Mouse (Mus musculus) kidney, adult 9 months (tissue): ENCODE data around the gene Serpini1.

Experiments used
- DNase-seq: peaks from one replicate; pipeline ENCODE4 v3.0.0; 2022

Gene Serpini1

DNA sequence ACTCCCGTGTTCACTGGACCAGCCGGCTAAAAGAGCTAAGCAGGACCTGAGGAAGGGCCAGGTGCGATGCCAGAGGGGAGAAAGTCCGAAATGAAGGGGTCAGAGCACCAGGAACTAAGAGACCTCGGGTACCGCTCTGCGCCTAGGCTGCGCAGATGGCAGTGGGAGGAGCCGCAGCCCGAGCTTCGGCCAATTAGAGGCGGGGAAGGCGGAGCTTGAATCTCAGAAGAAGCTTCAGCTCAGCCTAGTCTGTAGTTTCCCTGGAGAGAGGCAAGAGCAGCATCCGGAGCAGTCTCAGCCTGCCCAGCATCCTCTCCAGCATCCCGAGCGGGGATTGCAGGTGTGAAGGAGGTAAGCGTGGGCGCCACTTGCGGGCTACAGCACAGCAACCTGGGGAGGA lies at the start of gene Serpini1:
TSS of gene Serpini1 (plus strand) at position 256 of the 400 bp plus-strand sequence.
- DNase-seq = peak; percentile 94

GRCm38 (mm10) chr3:75517631-75518250 lies 39.6 kb upstream of the Serpini1 start:
- peak; percentile 58 for DNase-seq

- no peak for DNase-seq
These were observed 36.0 kb upstream of the Serpini1 start for GRCm38 (mm10) chr3:75521314-75521713.

GRCm38 (mm10) chr3:75522527-75522926 lies 34.8 kb upstream of the Serpini1 start:
- DNase-seq = no peak

DNA sequence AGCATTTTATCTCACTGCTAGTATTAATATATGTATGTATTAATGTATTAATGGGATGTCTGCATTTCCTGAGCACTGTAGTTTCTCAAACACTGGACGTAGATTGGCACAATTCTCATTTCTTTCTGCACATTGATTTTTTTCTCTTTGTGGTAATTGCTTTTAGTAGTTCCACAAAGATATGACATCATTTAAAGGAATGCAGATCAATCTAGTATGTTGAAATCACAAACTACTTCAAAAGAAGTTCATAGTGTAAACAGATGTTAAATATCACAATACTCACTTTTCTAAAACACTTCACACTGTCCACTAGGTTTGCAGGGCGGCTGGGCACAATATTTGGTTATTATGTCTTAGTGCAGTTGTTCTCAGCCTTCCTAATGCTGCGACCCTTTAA lies 26.3 kb upstream of the Serpini1 start:
- no peak for DNase-seq

DNA sequence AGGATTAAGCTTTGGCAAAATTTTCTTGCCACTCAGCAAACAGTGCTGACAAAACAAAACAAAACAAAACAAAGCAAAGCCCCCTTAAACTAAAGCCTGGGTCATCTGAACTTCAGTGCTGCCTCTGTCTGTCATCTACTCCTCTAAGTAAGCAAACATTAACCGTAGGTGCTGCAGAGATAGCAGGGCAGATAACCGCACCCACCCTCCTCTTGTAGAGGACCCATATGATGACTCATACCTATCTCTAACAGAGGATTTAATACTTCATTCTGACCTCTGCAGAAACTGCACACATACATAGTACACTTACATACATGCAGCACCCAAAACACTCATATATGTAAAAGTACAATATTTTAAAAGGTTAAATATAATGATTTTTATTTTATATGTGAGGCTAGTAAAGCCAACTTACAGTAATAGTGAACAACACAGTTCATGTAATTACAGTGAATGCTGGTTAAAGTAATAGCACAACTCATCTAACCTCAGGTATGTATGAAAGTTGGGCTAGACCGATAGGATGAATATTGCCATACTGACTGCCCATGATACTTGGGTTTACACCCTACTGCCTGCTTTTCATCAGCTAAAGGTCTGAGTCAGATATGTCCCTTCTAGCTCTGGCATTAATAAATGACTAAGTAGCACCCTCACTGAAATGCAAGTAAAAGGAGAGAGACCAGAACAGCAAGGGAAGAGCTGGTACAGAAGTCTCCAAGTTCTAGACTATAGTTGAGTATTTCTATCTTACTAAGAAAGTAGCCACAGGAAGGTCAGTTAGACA lies 23.1 kb upstream of the Serpini1 start:
- no peak for DNase-seq

- no peak for DNase-seq
These were observed 16.1 kb upstream of the Serpini1 start for GRCm38 (mm10) chr3:75541259-75541658.

- DNase-seq = peak; percentile 55
These were observed 14.5 kb upstream of the Serpini1 start for GRCm38 (mm10) chr3:75542852-75543251.

- DNase-seq = no peak
These were observed 13.1 kb upstream of the Serpini1 start for GRCm38 (mm10) chr3:75544287-75544686.

DNA sequence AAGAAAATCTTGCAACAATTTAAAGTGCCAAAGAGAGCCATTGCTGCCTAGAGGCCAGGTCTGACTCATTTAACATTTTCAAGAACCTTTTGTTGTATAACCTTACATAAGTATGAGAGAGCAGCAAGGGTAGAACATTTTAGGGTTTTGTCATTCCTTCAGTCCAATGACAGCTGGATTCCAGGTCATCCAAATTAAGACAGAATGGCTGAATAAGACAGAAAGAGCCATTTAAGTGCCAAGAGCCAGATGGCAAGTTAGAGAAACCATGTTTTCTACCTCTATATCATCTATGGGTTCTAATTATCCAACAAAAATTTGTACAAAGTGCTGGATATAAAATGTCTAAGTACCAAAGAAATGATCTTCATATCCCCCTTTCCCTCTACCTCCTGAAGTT lies 6.1 kb upstream of the Serpini1 start:
- no peak for DNase-seq

DNA sequence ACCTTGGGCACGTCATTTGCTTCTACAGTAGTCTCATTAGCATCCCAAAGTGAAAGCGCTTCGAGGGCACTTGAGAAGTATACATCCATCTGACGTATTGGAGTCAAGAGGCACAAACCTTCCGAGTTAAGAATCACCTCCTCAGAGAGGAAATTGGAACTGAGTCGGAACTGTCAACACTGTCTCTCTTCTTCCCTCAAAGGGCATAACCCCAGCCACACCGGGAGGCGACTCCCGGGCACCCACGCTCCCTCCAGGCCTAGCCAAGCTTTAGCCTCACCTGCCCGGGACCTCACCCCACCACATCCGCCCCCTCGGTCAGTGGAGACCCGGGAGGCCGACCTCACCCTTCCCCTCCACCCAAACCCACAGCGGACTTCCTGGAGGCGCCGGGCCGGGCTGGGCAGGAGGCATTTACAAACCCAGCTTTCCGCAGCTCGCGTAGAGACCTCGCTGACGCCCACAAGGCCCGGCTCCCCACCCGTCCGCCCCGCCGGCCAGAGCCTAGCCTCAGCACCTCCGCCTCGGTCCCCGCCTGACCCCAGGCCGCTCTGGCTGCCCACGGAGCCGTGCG lies 1.1 kb upstream of the Serpini1 start:
- DNase-seq = peak; percentile 26

- DNase-seq = peak; percentile 100
These were observed 554 bp upstream of the Serpini1 start, which contains the start of gene Pdcd10 for GRCm38 (mm10) chr3:75556695-75557291. TSS of gene Pdcd10 (minus strand) at chr3:75556856.

DNA sequence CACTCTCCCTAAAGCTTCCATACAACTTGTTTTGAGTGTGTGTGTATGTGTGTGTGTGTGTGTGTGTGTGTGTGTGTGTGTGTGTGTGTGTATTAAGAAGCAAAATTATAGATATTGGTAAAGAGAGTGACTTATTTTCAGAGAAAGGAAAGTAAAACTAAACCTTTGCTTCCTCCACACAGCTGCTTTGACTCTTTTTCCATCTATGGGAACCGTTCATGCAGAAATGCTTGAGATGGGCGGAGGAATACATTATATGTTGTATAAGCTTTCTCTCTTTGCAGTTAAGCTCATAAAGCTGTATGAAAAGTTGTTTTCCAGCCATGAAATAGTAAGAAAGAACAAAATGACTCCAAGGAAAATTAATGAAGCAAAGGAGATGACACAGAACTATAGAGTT lies 16.7 kb downstream of the Serpini1 start:
- DNase-seq = no peak

- no peak for DNase-seq
These were observed 18.2 kb downstream of the Serpini1 start for GRCm38 (mm10) chr3:75575582-75575981.

- peak; percentile 4 for DNase-seq
These were observed 22.0 kb downstream of the Serpini1 start for GRCm38 (mm10) chr3:75579352-75579751.

GRCm38 (mm10) chr3:75583293-75583692 lies 25.9 kb downstream of the Serpini1 start:
- DNase-seq = no peak

GRCm38 (mm10) chr3:75584898-75585297 lies 27.6 kb downstream of the Serpini1 start:
- DNase-seq = no peak

DNA sequence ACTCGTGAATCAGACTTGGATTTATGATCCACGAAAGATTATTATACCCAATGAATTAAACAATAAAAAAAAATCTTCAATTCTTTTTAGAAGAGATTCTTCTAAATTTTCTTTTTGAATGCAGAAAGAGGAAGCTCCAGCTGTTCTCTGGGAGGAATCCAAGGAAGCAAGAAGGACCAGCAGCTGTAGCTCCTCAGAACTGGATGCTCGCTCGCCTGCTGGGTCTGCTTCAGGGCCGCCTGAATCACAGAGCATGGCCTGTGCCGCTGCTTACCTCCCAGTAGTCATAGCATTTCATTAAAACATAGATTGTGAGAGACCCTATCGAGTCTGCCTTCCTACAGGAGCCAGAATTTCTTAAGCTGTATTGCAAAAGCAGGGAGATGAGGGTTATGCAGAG lies 53.7 kb downstream of the Serpini1 start:
- peak; percentile 5 for DNase-seq

DNA sequence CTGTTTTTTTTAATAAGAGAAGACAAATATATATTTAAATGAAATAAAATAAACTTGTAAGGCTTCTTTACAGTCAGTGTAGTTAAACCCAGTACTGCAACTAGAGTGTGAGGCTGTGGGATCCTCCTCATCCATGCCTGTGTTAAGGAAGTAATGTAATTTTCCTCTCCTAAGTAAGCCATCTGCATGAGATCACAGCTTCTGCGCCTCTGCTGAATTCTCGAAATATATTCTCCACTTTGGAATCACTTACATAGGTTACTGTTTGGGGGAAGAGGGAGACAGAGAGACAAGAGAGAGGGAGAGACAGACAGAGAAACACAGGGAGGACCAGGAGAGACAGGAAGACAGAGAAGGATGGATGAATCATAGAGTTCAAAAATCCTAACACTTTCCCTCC lies 67.3 kb downstream of the Serpini1 start:
- no peak for DNase-seq

DNA sequence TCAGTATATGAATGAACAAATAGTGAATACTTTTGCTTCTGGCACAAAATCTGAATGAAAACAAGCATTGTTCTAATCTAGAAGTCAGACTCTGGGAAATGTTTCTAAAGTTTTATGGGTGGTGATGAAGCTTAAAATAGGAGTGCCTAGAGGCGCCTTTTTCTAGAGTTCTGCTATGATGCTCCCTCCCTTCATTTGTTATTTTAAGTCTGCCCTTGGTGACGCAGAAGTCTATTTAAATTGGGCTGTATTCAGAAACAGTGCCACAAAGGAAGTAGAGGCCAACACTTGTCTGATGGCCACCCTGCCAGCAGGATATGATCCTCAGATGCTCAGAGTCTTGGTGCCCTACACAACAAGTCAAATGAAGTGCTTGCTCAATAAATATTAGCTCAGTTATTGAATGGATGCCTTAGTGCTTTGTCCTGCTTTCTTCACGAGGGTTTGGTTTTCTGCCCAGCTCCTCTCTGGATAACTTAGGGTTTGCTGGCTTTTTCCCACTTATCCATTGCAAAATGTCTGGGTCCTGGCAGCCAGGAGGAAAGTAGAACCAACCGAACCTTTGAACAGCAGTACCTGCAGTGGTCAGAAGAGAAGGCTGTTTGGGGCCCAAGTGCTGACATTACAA lies 73.8 kb downstream of the Serpini1 start:
- no peak for DNase-seq

DNA sequence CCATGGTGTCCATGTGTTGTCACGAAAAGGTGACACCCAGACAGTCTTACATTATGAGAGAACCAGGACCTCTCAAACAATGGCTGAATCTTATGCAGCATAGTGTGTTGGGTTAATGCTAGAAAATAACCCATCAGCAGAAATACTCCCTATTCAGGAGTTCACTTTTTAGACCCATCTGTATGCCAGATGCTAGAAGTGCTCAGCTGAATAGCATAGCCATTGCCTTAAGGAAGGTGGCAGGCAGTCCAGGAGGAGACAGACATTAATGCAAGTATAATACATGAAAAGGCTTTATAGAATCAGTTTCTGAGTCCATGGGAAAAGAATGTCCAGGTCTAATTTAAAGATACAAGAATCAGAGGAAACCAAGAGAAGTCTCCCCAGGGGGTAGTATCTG lies 75.9 kb downstream of the Serpini1 start:
- DNase-seq = no peak

DNA sequence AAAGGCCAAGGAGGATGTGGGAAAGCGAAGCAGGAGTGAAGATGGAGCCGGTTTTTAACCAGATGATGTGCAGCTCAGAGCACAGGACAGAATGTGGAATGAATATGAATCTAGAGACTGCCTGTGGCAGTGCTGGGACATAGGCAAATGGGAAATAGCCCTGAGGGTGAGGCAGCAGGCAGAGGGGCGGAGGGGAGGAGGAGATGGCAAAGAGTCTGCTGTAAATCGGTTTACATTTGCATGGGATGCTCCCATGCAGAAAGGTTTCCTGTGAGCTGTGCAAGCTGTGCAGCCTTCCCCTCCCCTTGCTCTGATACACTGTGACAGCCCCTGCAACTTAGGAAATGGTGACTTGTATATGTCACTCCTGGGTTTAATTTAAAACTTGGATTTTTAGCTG lies 76.3 kb downstream of the Serpini1 start:
- no peak for DNase-seq

DNA sequence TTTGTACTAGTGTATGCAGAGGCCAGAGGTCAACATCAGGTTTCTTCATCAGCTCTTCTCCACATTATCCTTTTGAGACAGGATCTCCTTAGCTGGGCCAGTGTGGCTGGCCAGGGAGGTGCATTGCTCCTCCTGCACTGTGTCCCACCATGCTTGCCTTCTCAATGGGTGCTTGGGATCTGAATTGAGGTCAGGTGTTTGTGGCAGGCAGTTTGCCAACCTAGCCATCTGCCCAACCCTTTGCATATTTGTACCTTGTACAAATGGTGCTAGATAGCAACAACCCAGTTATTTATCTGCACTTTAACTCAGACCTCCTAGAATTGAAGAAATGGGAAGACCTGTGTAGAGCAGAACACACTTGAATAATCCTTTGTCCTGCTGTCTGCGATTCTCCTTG lies 78.3 kb downstream of the Serpini1 start:
- no peak for DNase-seq
